Mouse (Mus musculus) heart, embryonic 15.5 days (tissue): ENCODE measurements at regions not wholly inside any gene's neighbourhood (a gene's known extent, or its start where the extent isn't known, plus 50 kb on each side); places are given as distances from the start of the nearest gene placed in this dataset.
"Not testable (repeated sequence)": the region's sequence is repeated elsewhere in the genome, so short reads cannot be mapped to it uniquely, and the experiment has no call there.

Source experiments
- ATAC-seq: fragments of 200-750 bp; cut with Nextera tagmentation; replicated peaks from 2 replicates; pipeline ENCODE4 v1.8.0; 2017; ENCODE audit warnings: low read depth, moderate TSS enrichment; ENCODE audit not compliant: insufficient number of reproducible peaks, insufficient read depth, low FRiP score
- H3K27ac ChIP-seq: fragments of 300-500 bp; sonication (generic); 2 replicates; pipeline ENCODE4 v1.5.1; 2015; ENCODE audit warnings: mild to moderate bottlenecking, inconsistent platforms
- H3K27me3 ChIP-seq: fragments of 300-500 bp; sonication (generic); 2 replicates; pipeline ENCODE4 v1.6.1; 2015; ENCODE audit warnings: inconsistent platforms
- H3K36me3 ChIP-seq: fragments of 300-500 bp; sonication (generic); 2 replicates; pipeline ENCODE4 v1.6.1; 2015; ENCODE audit warnings: mild to moderate bottlenecking, inconsistent platforms
- H3K4me1 ChIP-seq: fragments of 300-500 bp; sonication (generic); replicated peaks from 2 replicates; pipeline ENCODE4 v1.6.1; 2015; ENCODE audit warnings: inconsistent platforms
- H3K4me2 ChIP-seq: fragments of 300-500 bp; sonication (generic); 2 replicates; pipeline ENCODE4 v1.6.1; 2015; ENCODE audit warnings: inconsistent platforms, mild to moderate bottlenecking, moderate library complexity
- H3K4me3 ChIP-seq: fragments of 300-500 bp; sonication (generic); 2 replicates; pipeline ENCODE4 v1.5.1; 2015; ENCODE audit warnings: mild to moderate bottlenecking, inconsistent platforms
- H3K9ac ChIP-seq: fragments of 300-500 bp; sonication (generic); 2 replicates; pipeline ENCODE4 v1.6.1; 2015; ENCODE audit warnings: mild to moderate bottlenecking, inconsistent platforms
- H3K9me3 ChIP-seq: fragments of 300-500 bp; sonication (generic); replicated peaks from 2 replicates; pipeline ENCODE4 v1.6.1; 2016; ENCODE audit warnings: inconsistent platforms
- WGBS: fragments of 180-500 bp; shearing (Covaris S2); methylation state at CpG from one replicate; pipeline ENCODE4 v1.1.7; 2015; ENCODE audit warnings: mixed read lengths; 5-methylcytosine and 5-hydroxymethylcytosine counted together

- Histone ChIP-seq H3K27ac (no peak overlapping the region), H3K4me2 (no peak overlapping the region), H3K36me3 (no peaks in the 10 kb centered on the region), H3K9me3 (no peaks in the 10 kb centered on the region), H3K9ac (no peak overlapping the region), H3K27me3 (no peaks in the 10 kb centered on the region), H3K4me1 (no peaks in the 10 kb centered on the region), H3K4me3 (no peak overlapping the region)
- 79% methylated on average over 5 of the region's 5 CpGs for WGBS
- no peak for ATAC-seq
Measured at GRCm38 (mm10) chr17:13581214-13581920, 179.0 kb upstream of the Afdn start.

- Histone ChIP-seq H3K9me3 (no peaks in the 10 kb centered on the region), H3K4me1 (no peaks in the 10 kb centered on the region), H3K9ac (no peak overlapping the region), H3K4me3 (no peak overlapping the region), H3K36me3 (no peaks in the 10 kb centered on the region), H3K4me2 (no peak overlapping the region), H3K27me3 (no peaks in the 10 kb centered on the region), H3K27ac (no peak overlapping the region)
- ATAC-seq = no peak
- 71% methylated on average over 6 of the region's 6 CpGs for WGBS
Measured at GRCm38 (mm10) chr17:13581995-13582588, 178.2 kb upstream of the Afdn start.

GRCm38 (mm10) chr17:13583475-13584233, 176.7 kb upstream of the Afdn start:
- no peak overlapping the region for H3K4me2 ChIP-seq
- WGBS = 80% methylated on average over 9 of the region's 9 CpGs
- no peaks in the 10 kb centered on the region for H3K9me3 ChIP-seq
- H3K4me1 ChIP-seq = no peaks in the 10 kb centered on the region
- no peak overlapping the region for H3K4me3 ChIP-seq
- H3K9ac ChIP-seq = no peak overlapping the region
- H3K36me3 ChIP-seq = no peaks in the 10 kb centered on the region
- ATAC-seq = no peak
- H3K27ac ChIP-seq = no peak overlapping the region
- no peaks in the 10 kb centered on the region for H3K27me3 ChIP-seq

GRCm38 (mm10) chr17:13584394-13584793, 175.9 kb upstream of the Afdn start:
- no peak for ATAC-seq
- Histone ChIP-seq H3K27ac (no peak overlapping the region), H3K4me1 (no peaks in the 10 kb centered on the region), H3K36me3 (no peaks in the 10 kb centered on the region), H3K4me3 (no peak overlapping the region), H3K4me2 (no peak overlapping the region), H3K27me3 (no peaks in the 10 kb centered on the region), H3K9ac (no peak overlapping the region), H3K9me3 (no peaks in the 10 kb centered on the region)
- WGBS = 73% methylated on average over 4 of the region's 4 CpGs

GRCm38 (mm10) chr17:13590240-13590837, 170.0 kb upstream of the Afdn start:
- H3K4me1 ChIP-seq, H3K27ac ChIP-seq, H3K4me2 ChIP-seq, H3K9me3 ChIP-seq, H3K9ac ChIP-seq, H3K4me3 ChIP-seq, H3K36me3 ChIP-seq, ATAC-seq, H3K27me3 ChIP-seq: not testable (repeated sequence)
- WGBS = 69% methylated on average over 1 of the region's 1 CpGs
